Mouse (Mus musculus) hindbrain, embryonic 11.5 days (tissue): ENCODE data around the gene Gdf9. TPM values are rescaled to one million over a fixed set of nuclear protein-coding genes. Genes with fewer than 3 reads are reported as not detected.
A peak's percentile ranks its signal among the peaks of the same experiment; 100 is the strongest.

Experiments used
- ATAC-seq: fragments of 200-750 bp; cut with Nextera tagmentation; 2 replicates; pipeline ENCODE4 v1.8.0; 2017; ENCODE audit warnings: mild to moderate bottlenecking, moderate TSS enrichment, moderate library complexity; ENCODE audit not compliant: low FRiP score
- DNase-seq: peaks from one replicate; pipeline ENCODE4 v3.0.0-alpha.2; 2015; ENCODE audit warnings: low spot score
- H3K27ac ChIP-seq: fragments of 300-500 bp; sonication (generic); 2 replicates; pipeline ENCODE4 v1.5.1; 2014; ENCODE audit warnings: mild to moderate bottlenecking, low read depth, low read length
- H3K27me3 ChIP-seq: fragments of 300-500 bp; sonication (generic); 2 replicates; pipeline ENCODE4 v1.6.1; 2014; ENCODE audit warnings: mild to moderate bottlenecking, low read length, moderate library complexity, mixed read lengths; ENCODE audit not compliant: control insufficient read depth, insufficient read depth
- H3K36me3 ChIP-seq: fragments of 300-500 bp; sonication (generic); 2 replicates; pipeline ENCODE4 v1.6.1; 2014; ENCODE audit warnings: mild to moderate bottlenecking, low read length, moderate library complexity, mixed read lengths; ENCODE audit not compliant: control insufficient read depth, insufficient read depth
- H3K4me1 ChIP-seq: fragments of 300-500 bp; sonication (generic); replicated peaks from 2 replicates; pipeline ENCODE4 v1.6.1; 2014; ENCODE audit warnings: low read length, mixed read lengths; ENCODE audit not compliant: control insufficient read depth, insufficient read depth
- H3K4me2 ChIP-seq: fragments of 300-500 bp; sonication (generic); replicated peaks from 2 replicates; pipeline ENCODE4 v1.6.1; 2014; ENCODE audit warnings: mild to moderate bottlenecking, low read depth, low read length
- H3K4me3 ChIP-seq: fragments of 300-500 bp; sonication (generic); 2 replicates; pipeline ENCODE4 v1.5.1; 2014; ENCODE audit warnings: low read depth, low read length
- H3K9ac ChIP-seq: fragments of 300-500 bp; sonication (generic); 2 replicates; pipeline ENCODE4 v1.6.1; 2014; ENCODE audit warnings: low read depth, low read length
- H3K9me3 ChIP-seq: fragments of 300-500 bp; sonication (generic); 2 replicates; pipeline ENCODE4 v1.6.1; 2016; ENCODE audit warnings: low read length; ENCODE audit not compliant: control insufficient read depth
- WGBS: fragments of 180-500 bp; shearing (Covaris S2); extraction: QIAGEN DNeasy Blood & Tissue Kit; methylation state at CpG from one replicate; pipeline ENCODE4 v1.1.7; 2014; 5-methylcytosine and 5-hydroxymethylcytosine counted together
- polyA plus RNA-seq: library from polyadenylated mRNA; unstranded; fragments of >200 nt; fragmentation: Nextera tagmentation; extraction: Ambion mirVana; gene quantifications from 2 replicates; pipeline ENCODE4 v1.2.1, GENCODE M21; 2014

The Gdf9 gene
- 2.8 and 3.6 TPM in 2 replicates for polyA plus RNA-seq

DNA sequence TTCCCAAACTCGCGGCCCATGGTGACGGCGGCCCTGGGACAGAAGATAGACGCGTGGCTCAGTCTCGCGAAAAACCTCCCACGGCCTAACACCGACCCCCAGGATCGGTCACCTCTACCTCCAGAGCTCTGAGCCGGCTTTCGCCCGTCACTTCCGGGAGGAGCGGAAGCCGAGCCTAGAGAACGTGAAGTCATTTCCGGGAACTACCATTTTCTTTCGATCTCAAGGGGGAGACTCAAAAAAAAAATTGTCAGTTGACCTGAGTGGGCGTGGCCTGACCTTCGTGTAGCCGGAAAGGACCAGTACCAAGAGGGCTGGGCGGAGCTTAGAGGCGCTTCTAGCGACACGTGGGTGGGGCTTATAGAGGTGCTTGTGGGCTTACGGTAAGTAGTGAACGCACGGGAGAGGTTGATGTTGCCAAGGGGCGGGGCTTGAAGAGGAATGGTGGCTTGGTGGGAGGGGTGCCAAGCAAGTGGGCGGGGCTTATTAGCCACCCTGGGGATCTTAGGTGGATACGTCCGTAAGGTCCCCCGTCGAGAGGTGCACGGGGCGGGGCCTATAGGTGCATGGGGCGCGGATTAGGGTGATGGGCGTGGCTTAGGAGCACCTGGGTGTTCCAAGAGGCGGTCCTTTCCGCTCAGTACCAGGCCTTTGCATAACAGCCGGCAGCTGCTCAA lies at the start of gene Gdf9, which contains the start of gene Uqcrq:
TSS of gene Gdf9 (plus strand) at position 354 of the 677 bp plus-strand sequence.
TSS of gene Uqcrq (minus strand) at position 162 of the 677 bp plus-strand sequence.
- under 1% methylated on average over 44 of the region's 44 CpGs for WGBS
- Histone ChIP-seq H3K4me1 (no peaks in the 10 kb centered on the region), H3K27me3 (no peaks in the 10 kb centered on the region), H3K9me3 (no peaks in the 10 kb centered on the region), H3K9ac (peak within 1 kb of the TSS; percentile 90), H3K4me2 (peak within 1 kb of the TSS; percentile 74), H3K36me3 (0 out of 2 replicates have a peak, but pooled peaks cover 4% of the 10 kb centered on the region), H3K4me3 (peak within 1 kb of the TSS; percentile 96), H3K27ac (no peak within 1 kb of the TSS; the same call in 1 of the 2 replicates)
- ATAC-seq = peak; percentile 97
- DNase-seq = peak; percentile 99

DNA sequence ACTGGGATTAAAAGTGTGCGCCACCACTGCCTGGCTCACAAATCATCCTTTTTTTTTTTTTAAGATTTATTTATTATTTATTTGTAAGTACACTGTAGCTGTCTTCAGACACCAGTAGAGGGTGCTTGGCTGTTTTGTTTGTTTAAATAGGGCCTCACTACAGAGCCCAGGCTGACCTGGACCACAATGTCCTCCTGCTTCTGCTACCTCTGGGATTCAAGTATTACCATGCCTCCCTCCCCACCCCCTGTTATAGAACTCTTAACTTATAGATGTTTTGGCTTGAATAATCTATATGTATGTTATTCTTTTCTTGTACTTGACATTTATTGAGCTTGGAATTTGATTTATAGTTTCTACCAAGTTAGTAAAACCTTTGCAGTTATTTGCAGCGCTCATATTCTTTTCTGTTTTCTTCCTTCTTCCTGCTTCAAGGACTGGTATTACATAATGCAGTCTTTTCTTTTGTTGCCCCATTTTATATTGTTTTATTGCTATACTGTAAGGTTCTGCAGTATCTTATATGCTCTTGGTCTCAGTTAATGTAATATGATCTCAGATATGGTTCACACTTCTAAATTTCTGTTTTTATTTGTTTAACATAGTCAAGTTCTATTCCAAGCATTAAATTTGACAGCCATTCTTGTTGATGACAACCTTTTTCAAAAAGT lies 46.9 kb upstream of the Gdf9 start:
- H3K4me3 ChIP-seq = no peak overlapping the region
- no peak for DNase-seq
- H3K9ac ChIP-seq = no peak overlapping the region
- no peak for ATAC-seq
- no peak overlapping the region for H3K27ac ChIP-seq
- 97% methylated on average over 2 of the region's 2 CpGs for WGBS
- H3K36me3 ChIP-seq = peaks cover 2% of the 10 kb centered on the region
- no peaks in the 10 kb centered on the region for H3K9me3 ChIP-seq
- H3K4me1 ChIP-seq = no peaks in the 10 kb centered on the region
- no peaks in the 10 kb centered on the region for H3K27me3 ChIP-seq
- H3K4me2 ChIP-seq = no peak overlapping the region

DNA sequence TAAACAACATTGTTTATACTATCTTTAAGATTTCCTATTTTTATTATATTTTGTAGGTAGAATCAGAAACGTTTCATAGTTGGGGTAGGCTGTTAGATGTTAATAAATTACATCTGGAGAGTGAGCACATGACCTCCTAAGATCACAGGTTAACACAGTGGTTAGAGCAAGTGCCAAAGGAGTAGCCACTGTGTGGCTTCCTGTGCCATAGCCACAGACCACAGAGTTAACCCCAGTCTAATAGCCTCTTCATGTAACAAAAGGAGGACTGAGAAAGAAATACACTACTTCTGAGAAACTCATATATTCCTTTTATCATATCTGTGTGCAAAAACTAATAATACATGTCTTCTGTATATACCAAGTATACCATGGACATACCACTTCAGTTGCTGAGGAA lies 37.0 kb upstream of the Gdf9 start:
- Histone ChIP-seq H3K36me3 (0 out of 2 replicates have a peak, but pooled peaks cover 3% of the 10 kb centered on the region), H3K9ac (no peak overlapping the region), H3K27me3 (no peaks in the 10 kb centered on the region), H3K4me2 (no peak overlapping the region), H3K27ac (no peak overlapping the region), H3K9me3 (no peaks in the 10 kb centered on the region), H3K4me1 (no peaks in the 10 kb centered on the region), H3K4me3 (no peak overlapping the region)
- DNase-seq (no peak), ATAC-seq (no peak)
- 88% methylated on average over 1 of the region's 1 CpGs for WGBS

DNA sequence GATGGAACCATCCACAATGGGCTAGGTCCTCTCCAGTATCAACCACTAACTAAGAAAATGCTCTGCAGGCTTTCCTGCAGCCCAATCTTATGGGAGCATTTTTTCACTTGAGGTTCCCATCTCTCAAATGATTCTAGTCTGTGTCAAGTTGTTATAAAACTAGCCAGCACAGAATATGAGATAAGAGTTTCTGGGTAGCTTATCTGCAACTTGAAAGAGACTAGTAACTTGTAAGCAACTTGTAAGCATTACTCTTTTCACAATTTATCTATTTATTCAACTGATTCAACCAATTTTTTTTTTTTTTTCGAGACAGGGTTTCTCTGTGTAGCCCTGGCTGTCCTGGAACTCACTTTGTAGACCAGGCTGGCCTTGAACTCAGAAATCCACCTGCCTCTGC lies 27.2 kb upstream of the Gdf9 start:
- 95% methylated on average over 1 of the region's 1 CpGs for WGBS

DNA sequence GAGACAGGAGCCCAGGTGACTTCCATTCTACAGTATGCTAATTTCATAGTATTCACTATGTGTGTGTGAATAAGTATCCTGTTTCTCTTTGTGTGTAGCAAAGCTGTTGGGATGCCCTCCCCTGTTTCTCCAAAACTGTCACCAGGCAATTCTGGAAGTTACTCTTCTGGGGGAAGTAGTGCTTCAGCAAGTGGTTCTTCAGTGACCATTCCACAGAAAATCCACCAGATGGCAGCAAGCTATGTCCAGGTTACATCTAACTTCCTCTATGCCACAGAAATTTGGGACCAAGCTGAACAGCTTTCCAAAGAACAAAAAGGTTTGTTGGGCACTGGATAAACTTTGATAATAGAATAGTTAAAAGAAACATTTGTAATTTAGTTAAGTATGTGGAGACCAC lies 19.1 kb upstream of the Gdf9 start:
- Histone ChIP-seq H3K4me1 (no peaks in the 10 kb centered on the region), H3K4me3 (no peak overlapping the region), H3K27me3 (no peaks in the 10 kb centered on the region), H3K27ac (no peak overlapping the region), H3K9me3 (no peaks in the 10 kb centered on the region), H3K4me2 (no peak overlapping the region), H3K9ac (no peak overlapping the region), H3K36me3 (peaks cover 20% of the 10 kb centered on the region)
- ATAC-seq (no peak), DNase-seq (peak; percentile 18)

More for the DNA sequence above, 27.2 kb upstream of the Gdf9 start:
- ATAC-seq (no peak), DNase-seq (no peak)
- peaks cover 14% of the 10 kb centered on the region for H3K36me3 ChIP-seq
- H3K4me3 ChIP-seq = no peak overlapping the region
- H3K9me3 ChIP-seq = no peaks in the 10 kb centered on the region
- no peak overlapping the region for H3K4me2 ChIP-seq
- no peak overlapping the region for H3K9ac ChIP-seq
- no peak overlapping the region for H3K27ac ChIP-seq
- no peaks in the 10 kb centered on the region for H3K27me3 ChIP-seq
- no peaks in the 10 kb centered on the region for H3K4me1 ChIP-seq

DNA sequence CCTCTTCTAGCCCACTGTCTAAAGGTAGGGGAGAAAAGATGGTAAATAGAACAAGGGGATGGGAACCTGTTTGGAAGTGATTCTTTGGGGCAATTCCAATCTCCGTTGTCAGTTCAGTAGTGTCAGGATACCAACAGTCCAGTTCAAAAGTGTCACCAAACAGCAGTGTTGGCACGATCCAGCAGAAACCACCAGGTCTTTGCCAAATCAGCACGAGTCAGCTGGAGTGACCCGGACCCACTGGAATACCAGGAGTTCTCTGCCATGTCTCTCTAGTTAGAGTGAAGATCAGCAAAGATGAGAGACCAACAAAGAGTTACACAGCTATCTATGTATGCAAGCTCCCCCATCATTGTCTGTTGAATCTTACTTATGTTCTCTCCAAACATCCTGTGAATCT lies 17.0 kb upstream of the Gdf9 start:
- Histone ChIP-seq H3K9me3 (no peaks in the 10 kb centered on the region), H3K36me3 (peaks cover 19% of the 10 kb centered on the region), H3K27me3 (no peaks in the 10 kb centered on the region), H3K4me1 (no peaks in the 10 kb centered on the region), H3K4me3 (no peak overlapping the region), H3K4me2 (no peak overlapping the region), H3K27ac (no peak overlapping the region), H3K9ac (no peak overlapping the region)
- ATAC-seq (no peak), DNase-seq (no peak)
- 98% methylated on average over 4 of the region's 4 CpGs for WGBS

DNA sequence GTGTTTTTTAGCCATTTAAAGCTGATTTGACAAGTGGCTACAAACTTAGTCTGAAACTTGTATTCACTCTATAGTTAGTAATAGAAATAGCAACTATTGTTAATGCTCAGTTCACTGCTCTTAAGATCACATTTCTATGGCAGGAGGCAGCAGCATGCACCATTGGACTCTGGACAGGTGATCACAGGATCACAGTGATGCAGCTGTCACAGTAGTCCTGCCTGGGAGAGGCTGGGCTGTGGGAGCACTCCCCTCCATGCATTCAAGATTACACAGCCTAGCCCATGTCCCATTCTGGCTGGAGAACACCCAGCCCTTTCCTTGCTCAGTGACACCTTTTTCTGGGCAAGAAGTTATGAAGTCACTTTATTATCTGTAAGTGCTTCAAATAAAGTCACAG lies 12.8 kb upstream of the Gdf9 start:
- Histone ChIP-seq H3K4me3 (no peak overlapping the region), H3K4me1 (no peaks in the 10 kb centered on the region), H3K27me3 (no peaks in the 10 kb centered on the region), H3K9me3 (no peaks in the 10 kb centered on the region), H3K9ac (no peak overlapping the region), H3K27ac (no peak overlapping the region), H3K4me2 (no peak overlapping the region), H3K36me3 (peaks cover 11% of the 10 kb centered on the region; the same call in 1 of the 2 replicates)
- ATAC-seq = no peak
- DNase-seq = no peak

DNA sequence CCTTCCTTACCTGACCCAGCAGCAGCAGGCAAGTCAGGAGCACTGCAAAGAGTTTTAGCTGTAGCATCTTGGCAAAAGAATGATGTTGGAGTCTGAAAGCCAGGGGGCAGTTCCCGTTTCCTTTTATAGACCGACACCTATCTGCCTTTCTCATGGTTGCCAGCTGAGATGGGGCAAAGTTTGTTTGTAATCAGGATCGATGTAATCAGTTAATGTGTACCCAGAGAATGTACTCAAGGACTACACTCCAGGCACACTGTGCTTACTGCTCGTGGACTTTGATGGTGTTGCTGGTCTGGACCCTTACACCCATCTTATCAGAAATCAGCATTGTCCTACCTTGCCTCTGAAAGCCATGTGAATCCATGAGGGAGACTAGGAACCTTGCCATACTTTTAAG lies 7.8 kb upstream of the Gdf9 start, which contains the start of gene Leap2:
TSS of gene Leap2 (minus strand) at position 135 of the 400 bp plus-strand sequence.
- H3K9ac ChIP-seq = no peak within 1 kb of the TSS
- H3K27me3 ChIP-seq = no peaks in the 10 kb centered on the region
- no peak within 1 kb of the TSS for H3K27ac ChIP-seq
- ATAC-seq = no peak
- H3K4me1 ChIP-seq = no peaks in the 10 kb centered on the region
- H3K9me3 ChIP-seq = no peaks in the 10 kb centered on the region
- H3K4me3 ChIP-seq = no peak within 1 kb of the TSS
- 91% methylated on average over 4 of the region's 4 CpGs for WGBS
- DNase-seq = no peak
- H3K4me2 ChIP-seq = no peak within 1 kb of the TSS
- H3K36me3 ChIP-seq = peaks cover under 1% of the 10 kb centered on the region; the same call in 1 of the 2 replicates

DNA sequence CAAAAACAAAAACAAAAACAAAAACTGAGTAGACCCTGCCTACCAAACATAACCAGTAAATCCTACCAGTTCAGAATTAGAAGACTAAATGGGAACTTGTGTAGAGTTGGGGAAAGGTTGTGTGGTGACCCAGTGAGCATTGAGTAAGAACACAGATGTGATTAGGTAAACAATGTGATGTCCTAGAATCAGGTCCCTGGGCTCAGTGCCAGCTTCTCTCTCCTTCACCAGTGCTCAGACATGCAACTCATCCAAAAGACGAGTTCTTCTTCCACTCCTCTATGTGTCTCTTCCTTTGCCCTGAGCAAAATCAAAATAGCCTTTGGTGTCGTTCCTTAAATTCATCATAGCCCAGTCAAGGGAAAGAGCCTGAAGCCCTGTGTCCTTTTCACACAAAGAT lies 6.0 kb upstream of the Gdf9 start:
- H3K27me3 ChIP-seq = no peaks in the 10 kb centered on the region
- no peak for DNase-seq
- no peaks in the 10 kb centered on the region for H3K9me3 ChIP-seq
- no peak overlapping the region for H3K27ac ChIP-seq
- no peaks in the 10 kb centered on the region for H3K4me1 ChIP-seq
- WGBS = 78% methylated on average over 2 of the region's 2 CpGs
- no peak overlapping the region for H3K9ac ChIP-seq
- no peak overlapping the region for H3K4me2 ChIP-seq
- ATAC-seq = no peak
- no peak overlapping the region for H3K4me3 ChIP-seq
- 0 out of 2 replicates have a peak, but pooled peaks cover 4% of the 10 kb centered on the region for H3K36me3 ChIP-seq
